ENCODE assay signal across 12 mouse cellular contexts in genomic region chr4:122871989-122872388, GRCm38 (mm10). TPM values are rescaled to one million over a fixed set of nuclear protein-coding genes. Genes with fewer than 3 reads are reported as not detected.
DNase-seq lines count a peak whose midpoint lies in the region; ATAC-seq lines count a peak whose summit lies in the region.
"Had no signal": no experiment of that assay in that cellular context is flagged by ENCODE, and none has a peak within 500 bp of the region (broad histone marks: within the 10 kb centered on the region; RNA-seq: fewer than 3 reads in every experiment).

No protein-coding gene starts in this region.

- DNase-seq in spleen, postnatal 36 days (ENCODE audit: low spot score in 2 of 2) = peak; percentile 46 to 56
- no peak for DNase-seq in spleen, adult 18-20 months
- DNase-seq in MEL-GATA-1-ER (ENCODE audit: extremely low read depth, low read depth) = peak; percentile 72
- no peak for DNase-seq in frontal cortex, postnatal 14 days (ENCODE audit: low spot score in 2 of 2)
- no peak for DNase-seq in heart, postnatal 36 days
- DNase-seq: retina, postnatal 1 day had no signal

- no peak overlapping the region for H3K4me3 ChIP-seq in liver, embryonic 16.5 days (ENCODE audit: low read depth, low read length)
- H3K4me3 ChIP-seq in forebrain, embryonic 13.5 days = no peak overlapping the region
- H3K4me3 ChIP-seq: heart, embryonic 12.5 days; hindbrain, embryonic 15.5 days; kidney, embryonic 15.5 days; stomach, embryonic 15.5 days had no signal

- peaks cover 33% of the 10 kb centered on the region for H3K36me3 ChIP-seq in liver, embryonic 16.5 days (ENCODE audit: control insufficient read depth, insufficient read depth)
- peaks cover 45% of the 10 kb centered on the region for H3K36me3 ChIP-seq in forebrain, embryonic 13.5 days (ENCODE audit: poor library complexity, severe bottlenecking)

- ATAC-seq in liver, embryonic 16.5 days (ENCODE audit: low read depth) = no peak
- ATAC-seq in forebrain, embryonic 13.5 days = no peak

- H3K4me1 ChIP-seq in liver, embryonic 16.5 days (ENCODE audit: control insufficient read depth, low read depth, low read length) = peaks cover 23% of the 10 kb centered on the region
- H3K4me1 ChIP-seq in forebrain, embryonic 13.5 days = no peaks in the 10 kb centered on the region
- H3K4me1 ChIP-seq: hindbrain, embryonic 15.5 days; stomach, embryonic 15.5 days had no signal

- H3K27me3 ChIP-seq in liver, embryonic 16.5 days (ENCODE audit: control insufficient read depth, insufficient read depth, low read depth, low read length) = no peaks in the 10 kb centered on the region
- H3K27me3 ChIP-seq in forebrain, embryonic 13.5 days = no peaks in the 10 kb centered on the region
- H3K27me3 ChIP-seq: heart, embryonic 12.5 days; hindbrain, embryonic 15.5 days; kidney, embryonic 15.5 days; stomach, embryonic 15.5 days had no signal

- no peak overlapping the region for H3K27ac ChIP-seq in liver, embryonic 16.5 days (ENCODE audit: low read length)
- no peak overlapping the region for H3K27ac ChIP-seq in forebrain, embryonic 13.5 days
- H3K27ac ChIP-seq: hindbrain, embryonic 15.5 days; kidney, embryonic 15.5 days; stomach, embryonic 15.5 days had no signal

- 38% methylated on average over 2 of the region's 2 CpGs for WGBS in liver, embryonic 16.5 days (ENCODE audit: insufficient replicate concordance)
- 89% methylated on average over 2 of the region's 2 CpGs for WGBS in forebrain, embryonic 13.5 days

- H3K9ac ChIP-seq in liver, embryonic 16.5 days (ENCODE audit: low read depth, low read length) = no peak overlapping the region
- no peak overlapping the region for H3K9ac ChIP-seq in forebrain, embryonic 13.5 days
- H3K9ac ChIP-seq: heart, embryonic 12.5 days; hindbrain, embryonic 15.5 days; kidney, embryonic 15.5 days; stomach, embryonic 15.5 days had no signal

- H3K4me2 ChIP-seq in liver, embryonic 16.5 days (ENCODE audit: low read depth, low read length) = peak overlapping the region; percentile 21; the same call in 1 of the 2 replicates
- no peak overlapping the region for H3K4me2 ChIP-seq in forebrain, embryonic 13.5 days
- H3K4me2 ChIP-seq: heart, embryonic 12.5 days; hindbrain, embryonic 15.5 days; kidney, embryonic 15.5 days; stomach, embryonic 15.5 days had no signal

- intact Hi-C loops in heart, postnatal 36 days (cut with DNase I) = no loop called here

- H3K9me3 ChIP-seq in liver, embryonic 16.5 days (replicated peaks; ENCODE audit: control insufficient read depth, low read length) = no peaks in the 10 kb centered on the region
- H3K9me3 ChIP-seq in forebrain, embryonic 13.5 days (replicated peaks) = no peaks in the 10 kb centered on the region
- H3K9me3 ChIP-seq: heart, embryonic 12.5 days; hindbrain, embryonic 15.5 days; kidney, embryonic 15.5 days; stomach, embryonic 15.5 days had no signal

RNA-seq across cellular contexts. Expression of gene Cap1, which starts 13.9 kb away (rescaled TPM):
- polyA plus RNA-seq in liver, embryonic 16.5 days (2015; fragmentation: Nextera tagmentation; extraction: Ambion mirVana) = 26.4 and 33.7 TPM in 2 replicates
- 10 to 100 TPM; 50.6 to 56.1 TPM for total RNA-seq in heart, postnatal 36 days (2021)
- polyA plus RNA-seq in forebrain, embryonic 13.5 days (2015; fragmentation: Nextera tagmentation; extraction: Ambion mirVana) = 70.7 and 71.3 TPM in 2 replicates

RNA-seq across cellular contexts. Expression of gene Ppt1, which starts 35.9 kb away (rescaled TPM):
- 20.6 and 21.9 TPM in 2 replicates for polyA plus RNA-seq in liver, embryonic 16.5 days (2015; fragmentation: Nextera tagmentation; extraction: Ambion mirVana)
- total RNA-seq in heart, postnatal 36 days (2021) = 10 to 100 TPM; 41.5 to 44.5 TPM
- 71.1 and 73.2 TPM in 2 replicates for polyA plus RNA-seq in forebrain, embryonic 13.5 days (2015; fragmentation: Nextera tagmentation; extraction: Ambion mirVana)

Comparison
In these comparisons a context has a peak if more than half of its experiments do, and no peak if none do; other contexts are left out.
1. DNase-seq: peak in spleen, postnatal 36 days (2 of 2) and MEL-GATA-1-ER (single experiment); none in spleen, adult 18-20 months (0 of 2), frontal cortex, postnatal 14 days (0 of 2) and heart, postnatal 36 days (0 of 2).